Mouse (Mus musculus) lung, adult 2 months (tissue): ENCODE measurements at regions not wholly inside any gene's neighbourhood (a gene's known extent, or its start where the extent isn't known, plus 50 kb on each side); places are given as distances from the start of the nearest gene placed in this dataset.

Experiments
- CTCF ChIP-seq: fragments of 200-500 bp; IDR thresholded peaks from 2 replicates; pipeline ENCODE4 v1.5.1; 2011; ENCODE audit warnings: mild to moderate bottlenecking, low read length, control low read depth; ENCODE audit not compliant: insufficient read depth
- POLR2A ChIP-seq: fragments of 200-500 bp; IDR thresholded peaks from 2 replicates; pipeline ENCODE4 v1.6.1; 2011; ENCODE audit warnings: low read depth, mild to moderate bottlenecking, control low read depth, low read length, borderline replicate concordance; ENCODE audit errors: extremely low read depth

DNA sequence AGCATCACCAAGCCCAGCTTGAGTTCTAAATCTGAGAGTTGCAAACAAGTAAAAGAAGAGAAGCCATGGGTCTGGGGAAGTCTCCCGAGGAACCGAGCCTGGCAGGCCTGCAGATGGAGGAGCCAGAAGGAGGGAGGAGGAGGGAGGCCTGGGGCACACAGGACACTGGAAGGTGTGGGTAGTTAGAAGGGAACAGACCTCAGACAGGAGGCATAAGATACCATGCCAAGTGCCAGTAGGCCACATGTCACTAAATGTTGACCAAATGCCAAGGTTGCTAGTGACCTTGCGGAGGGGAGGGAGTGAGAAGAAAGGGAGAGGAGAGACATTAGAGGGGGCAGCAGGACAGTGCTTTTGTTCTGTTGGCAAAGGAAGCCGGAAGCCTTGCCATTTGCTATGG, 274.2 kb downstream of the Ptpru start:
- TF ChIP-seq CTCF (no peak), POLR2A (no peak)
